Mouse (Mus musculus): ENCODE results near the gene Gm10160.

Gm10160 gene

DNA sequence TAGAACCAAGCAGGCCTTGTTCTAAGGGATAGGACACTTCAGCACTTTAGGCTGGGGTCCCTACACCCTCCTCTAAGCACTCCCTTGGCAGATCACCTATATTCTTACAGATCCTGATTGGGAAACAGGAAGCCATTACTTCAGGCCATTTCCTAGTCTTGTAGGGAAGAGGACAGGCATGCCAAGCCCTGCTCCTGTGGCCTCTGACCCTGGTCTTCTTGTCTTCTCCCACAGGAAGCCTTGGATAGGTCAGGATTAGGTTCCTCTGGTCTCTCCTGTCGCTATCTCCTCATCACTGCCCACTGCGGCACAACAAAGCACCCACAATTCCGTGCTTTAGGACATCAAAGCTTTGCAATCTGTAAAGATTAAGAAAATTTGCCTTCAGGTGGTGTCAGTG is 3.9 kb downstream of the Gm10160 start:
- H3K27me3 ChIP-seq (ENCODE audit: insufficient read depth, low read length), result peaks cover 9% of the 10 kb centered on the region
- H3K36me3 ChIP-seq (ENCODE audit: insufficient read depth, low read length), result no peaks in the 10 kb centered on the region
- TF ChIP-seq POU5F1 (IDR thresholded peaks at IDR 0.05; ENCODE audit: borderline replicate concordance, low read length) (no peak), CTCF (conservative IDR thresholded peaks at IDR 0.05; ENCODE audit: low read length) (no peak), NANOG (IDR thresholded peaks at IDR 0.05; ENCODE audit: borderline replicate concordance, low read length) (no peak)

DNA sequence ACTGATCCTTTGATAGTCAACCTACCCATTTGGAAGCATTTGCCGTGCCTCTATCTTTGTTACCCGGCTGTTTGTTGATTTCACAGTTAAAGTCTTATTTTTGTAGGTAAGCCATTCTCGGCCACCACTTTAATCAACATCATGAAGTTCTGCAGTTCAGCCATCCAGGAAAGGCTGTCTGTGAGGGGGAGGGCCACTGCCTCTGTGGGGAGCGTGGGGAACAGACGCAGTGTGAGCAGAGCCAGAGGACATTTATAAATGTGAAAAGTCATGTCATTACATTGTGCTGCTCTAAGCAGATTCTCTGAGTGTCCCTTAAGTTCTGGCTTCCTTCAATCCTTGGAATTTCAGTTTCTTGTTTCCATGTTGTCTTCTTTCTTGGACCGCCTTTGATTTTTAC is 5.4 kb downstream of the Gm10160 start:
- 0 out of 2 replicates have a peak, but pooled peaks cover 2% of the 10 kb centered on the region for H3K4me1 ChIP-seq (replicated peaks; ENCODE audit: low read depth, low read length)
- no peaks in the 10 kb centered on the region for H3K36me3 ChIP-seq (ENCODE audit: insufficient read depth, low read length)
- no peak overlapping the region for H3K4me3 ChIP-seq (replicated peaks; ENCODE audit: low read length)
- peaks cover 11% of the 10 kb centered on the region for H3K9me3 ChIP-seq (ENCODE audit: low read length)
- TF ChIP-seq NANOG (IDR thresholded peaks at IDR 0.05; ENCODE audit: borderline replicate concordance, low read length), result no peak
- no peak for TF ChIP-seq CTCF (conservative IDR thresholded peaks at IDR 0.05; ENCODE audit: low read length)
- TF ChIP-seq POU5F1 (IDR thresholded peaks at IDR 0.05; ENCODE audit: borderline replicate concordance, low read length), result no peak
- no peaks in the 10 kb centered on the region; the same call in 1 of the 2 replicates for H3K27me3 ChIP-seq (ENCODE audit: insufficient read depth, low read length)

More for the DNA sequence above, 3.9 kb downstream of the Gm10160 start:
- Histone ChIP-seq H3K4me1 (replicated peaks; ENCODE audit: low read depth, low read length) (peaks cover 8% of the 10 kb centered on the region; the same call in 1 of the 2 replicates), H3K4me3 (replicated peaks; ENCODE audit: low read length) (no peak overlapping the region), H3K9me3 (ENCODE audit: low read length) (peaks cover 11% of the 10 kb centered on the region)

DNA sequence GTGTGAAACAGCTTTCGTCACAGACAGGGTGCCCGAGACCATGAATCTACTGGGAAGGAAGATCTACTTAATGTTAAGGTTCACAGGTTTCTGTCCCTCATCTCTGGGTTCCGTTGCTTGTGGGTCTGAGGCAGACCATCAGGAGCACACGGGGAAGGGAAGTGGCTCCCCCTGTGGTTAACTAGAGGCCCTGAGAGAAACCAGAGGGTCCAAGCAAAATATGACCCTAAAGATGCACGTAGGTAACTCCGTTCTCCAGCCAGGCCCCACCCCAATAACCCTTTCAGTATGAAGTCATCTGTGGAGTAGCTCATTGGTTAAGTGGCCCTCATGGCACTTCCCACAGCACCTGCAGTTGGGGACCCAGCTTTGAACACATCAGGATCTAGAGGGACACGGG is 6.0 kb downstream of the Gm10160 start:
- Histone ChIP-seq H3K27me3 (ENCODE audit: insufficient read depth, low read length) (no peaks in the 10 kb centered on the region; the same call in 1 of the 2 replicates), H3K36me3 (ENCODE audit: insufficient read depth, low read length) (no peaks in the 10 kb centered on the region), H3K4me1 (replicated peaks; ENCODE audit: low read depth, low read length) (0 out of 2 replicates have a peak, but pooled peaks cover 2% of the 10 kb centered on the region), H3K9me3 (ENCODE audit: low read length) (peaks cover 11% of the 10 kb centered on the region), H3K4me3 (replicated peaks; ENCODE audit: low read length) (no peak overlapping the region)
- TF ChIP-seq NANOG (IDR thresholded peaks at IDR 0.05; ENCODE audit: borderline replicate concordance, low read length) (no peak), POU5F1 (IDR thresholded peaks at IDR 0.05; ENCODE audit: borderline replicate concordance, low read length) (no peak), CTCF (conservative IDR thresholded peaks at IDR 0.05; ENCODE audit: low read length) (no peak)

DNA sequence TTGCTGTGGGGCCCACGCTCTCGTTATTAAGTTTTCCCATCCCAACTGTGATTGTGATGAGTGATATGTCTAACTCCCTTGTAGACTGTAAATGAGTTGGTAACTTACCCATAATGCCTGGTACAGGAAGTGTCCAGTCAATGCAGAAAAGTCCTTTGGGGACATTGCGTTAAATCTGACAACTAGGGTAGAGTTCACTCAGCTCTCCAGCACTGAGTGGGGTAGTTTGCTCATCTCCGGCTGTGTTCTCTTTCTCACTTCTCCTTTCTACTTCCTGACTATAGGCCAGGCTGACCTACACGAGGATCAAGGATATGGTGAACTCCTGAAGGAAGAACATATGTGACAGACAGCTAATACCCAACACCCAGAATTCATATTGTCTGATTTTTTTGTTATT is 6.4 kb downstream of the Gm10160 start:
- Histone ChIP-seq H3K4me3 (replicated peaks; ENCODE audit: low read length) (no peak overlapping the region), H3K9me3 (ENCODE audit: low read length) (peaks cover 7% of the 10 kb centered on the region), H3K4me1 (replicated peaks; ENCODE audit: low read depth, low read length) (0 out of 2 replicates have a peak, but pooled peaks cover 2% of the 10 kb centered on the region), H3K27me3 (ENCODE audit: insufficient read depth, low read length) (no peaks in the 10 kb centered on the region; the same call in 1 of the 2 replicates), H3K36me3 (ENCODE audit: insufficient read depth, low read length) (no peaks in the 10 kb centered on the region)
- TF ChIP-seq POU5F1 (IDR thresholded peaks at IDR 0.05; ENCODE audit: borderline replicate concordance, low read length) (no peak), CTCF (conservative IDR thresholded peaks at IDR 0.05; ENCODE audit: low read length) (no peak), NANOG (IDR thresholded peaks at IDR 0.05; ENCODE audit: borderline replicate concordance, low read length) (no peak)

DNA sequence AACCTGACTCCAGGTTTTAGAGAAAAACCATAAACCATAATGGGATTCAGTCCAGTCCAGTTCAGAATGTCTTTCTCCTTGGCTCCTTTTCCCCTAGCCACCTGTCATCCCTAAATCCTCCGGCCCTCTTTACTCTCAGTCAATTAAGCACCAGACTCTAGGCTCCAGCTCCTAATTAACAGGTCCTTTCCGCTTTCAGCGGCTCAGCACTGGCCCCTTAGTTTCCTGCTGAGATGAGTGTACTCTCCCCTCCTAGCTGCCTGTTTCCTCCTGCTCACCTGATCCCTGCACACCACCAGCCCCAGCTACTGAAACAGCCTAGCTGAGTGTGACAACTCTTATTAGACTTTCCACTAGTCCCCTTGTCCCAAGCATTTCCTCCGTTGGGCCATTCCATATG is 7.8 kb downstream of the Gm10160 start:
- Histone ChIP-seq H3K9me3 (ENCODE audit: low read length) (no peaks in the 10 kb centered on the region), H3K4me1 (replicated peaks; ENCODE audit: low read depth, low read length) (0 out of 2 replicates have a peak, but pooled peaks cover 2% of the 10 kb centered on the region), H3K36me3 (ENCODE audit: insufficient read depth, low read length) (no peaks in the 10 kb centered on the region), H3K4me3 (replicated peaks; ENCODE audit: low read length) (no peak overlapping the region), H3K27me3 (ENCODE audit: insufficient read depth, low read length) (no peaks in the 10 kb centered on the region; the same call in 1 of the 2 replicates)
- TF ChIP-seq NANOG (IDR thresholded peaks at IDR 0.05; ENCODE audit: borderline replicate concordance, low read length) (no peak), POU5F1 (IDR thresholded peaks at IDR 0.05; ENCODE audit: borderline replicate concordance, low read length) (no peak), CTCF (conservative IDR thresholded peaks at IDR 0.05; ENCODE audit: low read length) (no peak)

DNA sequence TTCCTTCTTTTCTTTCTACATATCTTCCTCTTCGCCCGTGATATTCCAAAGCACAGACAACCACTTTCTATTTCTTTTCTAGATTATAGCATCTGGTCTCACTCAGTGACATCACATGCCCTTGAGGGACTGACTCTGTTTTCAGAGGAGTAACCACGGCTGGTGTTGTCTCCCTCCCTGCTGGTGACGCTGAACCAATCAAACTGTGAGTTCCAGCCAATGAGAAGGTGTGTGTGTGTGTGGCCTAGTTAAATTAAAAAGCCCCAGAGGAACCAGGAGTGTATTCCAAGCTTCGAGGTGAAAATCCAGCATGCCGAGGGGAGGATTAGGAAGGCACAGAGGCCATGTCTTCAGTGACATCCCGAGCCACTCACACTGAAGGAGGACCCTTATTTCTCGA is 8.6 kb downstream of the Gm10160 start:
- Histone ChIP-seq H3K4me1 (replicated peaks; ENCODE audit: low read depth, low read length) (0 out of 2 replicates have a peak, but pooled peaks cover 2% of the 10 kb centered on the region), H3K27me3 (ENCODE audit: insufficient read depth, low read length) (no peaks in the 10 kb centered on the region; the same call in 1 of the 2 replicates), H3K4me3 (replicated peaks; ENCODE audit: low read length) (no peak overlapping the region), H3K36me3 (ENCODE audit: insufficient read depth, low read length) (no peaks in the 10 kb centered on the region), H3K9me3 (ENCODE audit: low read length) (no peaks in the 10 kb centered on the region)
- TF ChIP-seq NANOG (IDR thresholded peaks at IDR 0.05; ENCODE audit: borderline replicate concordance, low read length), result no peak
- no peak for TF ChIP-seq CTCF (conservative IDR thresholded peaks at IDR 0.05; ENCODE audit: low read length)
- no peak for TF ChIP-seq POU5F1 (IDR thresholded peaks at IDR 0.05; ENCODE audit: borderline replicate concordance, low read length)

DNA sequence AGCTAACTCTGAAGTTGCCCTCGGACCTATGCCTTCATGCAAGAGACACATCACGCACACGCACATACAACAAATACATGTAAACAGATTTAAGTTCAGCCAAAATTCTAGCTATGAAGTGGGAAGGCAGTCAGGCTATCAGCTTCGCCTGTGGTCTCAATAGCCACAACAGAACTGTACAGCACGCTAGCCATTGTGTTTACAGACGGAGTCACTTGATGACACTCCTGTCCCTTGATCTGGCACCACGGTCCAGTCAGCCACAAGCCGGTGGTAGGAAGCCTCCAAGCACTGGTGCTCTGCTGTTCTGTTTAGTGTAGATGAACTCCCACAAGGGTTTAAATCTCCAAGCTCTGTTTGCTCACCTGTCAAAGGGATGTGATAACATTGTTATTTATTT is 9.6 kb downstream of the Gm10160 start:
- Histone ChIP-seq H3K27me3 (ENCODE audit: insufficient read depth, low read length) (no peaks in the 10 kb centered on the region; the same call in 1 of the 2 replicates), H3K4me1 (replicated peaks; ENCODE audit: low read depth, low read length) (0 out of 2 replicates have a peak, but pooled peaks cover 2% of the 10 kb centered on the region), H3K9me3 (ENCODE audit: low read length) (no peaks in the 10 kb centered on the region), H3K36me3 (ENCODE audit: insufficient read depth, low read length) (no peaks in the 10 kb centered on the region), H3K4me3 (replicated peaks; ENCODE audit: low read length) (no peak overlapping the region)
- TF ChIP-seq POU5F1 (IDR thresholded peaks at IDR 0.05; ENCODE audit: borderline replicate concordance, low read length) (no peak), CTCF (conservative IDR thresholded peaks at IDR 0.05; ENCODE audit: low read length) (no peak), NANOG (IDR thresholded peaks at IDR 0.05; ENCODE audit: borderline replicate concordance, low read length) (no peak)

DNA sequence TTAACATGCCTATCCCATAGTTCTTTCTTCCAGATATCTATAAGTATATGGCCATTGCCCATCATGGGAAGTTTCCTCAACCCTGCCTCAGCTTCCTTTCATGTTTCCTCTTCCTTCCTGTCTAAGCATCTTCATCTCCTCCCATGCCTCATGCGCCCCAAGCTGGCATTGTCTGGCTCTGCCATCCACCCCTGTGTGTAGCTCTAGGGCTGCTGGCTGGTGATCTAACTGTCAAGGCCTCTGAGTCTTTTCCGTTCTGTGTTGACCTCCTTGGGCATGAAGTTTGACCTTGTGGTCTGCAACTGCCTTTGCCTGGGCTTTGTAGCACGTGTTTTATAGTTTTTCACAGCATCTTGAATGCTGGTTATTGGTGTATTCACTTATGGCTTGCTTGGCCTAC is 10.3 kb downstream of the Gm10160 start:
- TF ChIP-seq NANOG (IDR thresholded peaks at IDR 0.05; ENCODE audit: borderline replicate concordance, low read length) (no peak), POU5F1 (IDR thresholded peaks at IDR 0.05; ENCODE audit: borderline replicate concordance, low read length) (no peak), CTCF (conservative IDR thresholded peaks at IDR 0.05; ENCODE audit: low read length) (no peak)
- Histone ChIP-seq H3K4me1 (replicated peaks; ENCODE audit: low read depth, low read length) (0 out of 2 replicates have a peak, but pooled peaks cover 2% of the 10 kb centered on the region), H3K36me3 (ENCODE audit: insufficient read depth, low read length) (no peaks in the 10 kb centered on the region), H3K27me3 (ENCODE audit: insufficient read depth, low read length) (no peaks in the 10 kb centered on the region; the same call in 1 of the 2 replicates), H3K4me3 (replicated peaks; ENCODE audit: low read length) (no peak overlapping the region), H3K9me3 (ENCODE audit: low read length) (no peaks in the 10 kb centered on the region)

DNA sequence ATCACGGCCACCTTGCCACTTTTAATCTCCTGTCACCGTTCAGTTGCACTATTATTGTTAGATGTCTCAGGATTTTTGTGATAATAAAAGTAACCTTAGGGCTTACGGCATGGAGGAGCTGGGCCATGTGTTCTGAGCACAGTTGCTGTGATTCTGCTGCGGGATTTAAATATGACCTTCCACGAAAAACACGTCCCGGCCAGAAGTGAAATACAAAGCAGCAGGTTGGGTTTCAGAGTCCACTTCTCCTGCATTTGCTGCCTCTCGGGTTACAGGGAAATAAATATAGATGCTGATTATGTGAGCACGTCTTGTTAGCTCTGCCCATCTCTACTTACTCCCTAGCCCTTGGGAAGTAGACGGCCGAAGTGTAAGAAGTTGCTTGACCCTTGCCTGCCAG is 10.8 kb downstream of the Gm10160 start:
- TF ChIP-seq POU5F1 (IDR thresholded peaks at IDR 0.05; ENCODE audit: borderline replicate concordance, low read length) (no peak), CTCF (conservative IDR thresholded peaks at IDR 0.05; ENCODE audit: low read length) (no peak), NANOG (IDR thresholded peaks at IDR 0.05; ENCODE audit: borderline replicate concordance, low read length) (no peak)
- Histone ChIP-seq H3K4me1 (replicated peaks; ENCODE audit: low read depth, low read length) (0 out of 2 replicates have a peak, but pooled peaks cover 2% of the 10 kb centered on the region), H3K4me3 (replicated peaks; ENCODE audit: low read length) (no peak overlapping the region), H3K27me3 (ENCODE audit: insufficient read depth, low read length) (no peaks in the 10 kb centered on the region; the same call in 1 of the 2 replicates), H3K9me3 (ENCODE audit: low read length) (no peaks in the 10 kb centered on the region), H3K36me3 (ENCODE audit: insufficient read depth, low read length) (no peaks in the 10 kb centered on the region)
